Mouse (Mus musculus) hindbrain, embryonic 13.5 days (tissue): ENCODE data around the gene Rnf17. TPM values are rescaled to one million over a fixed set of nuclear protein-coding genes. Genes with fewer than 3 reads are reported as not detected.

Source experiments
- polyA plus RNA-seq: library from polyadenylated mRNA; unstranded; fragments of >200 nt; fragmentation: Nextera tagmentation; extraction: Ambion mirVana; gene quantifications from 2 replicates; pipeline ENCODE4 v1.2.1, GENCODE M21; 2015

Rnf17 gene
- polyA plus RNA-seq, 1 experiment from 2014 or later = 1.5 TPM

Other genes starting within 250 kb of the Rnf17 start
- not detected in 2 replicates for gene Gzmg, start 243.0 kb upstream of the Rnf17 start, polyA plus RNA-seq
- not detected in 2 replicates for gene Gzmn, start 228.0 kb upstream of the Rnf17 start, polyA plus RNA-seq
- gene Gzmf, start 191.2 kb upstream of the Rnf17 start, polyA plus RNA-seq = not detected in 2 replicates
- not detected in 2 replicates for gene Gzmc, start 167.9 kb upstream of the Rnf17 start, polyA plus RNA-seq
- gene Gzmb, start 140.3 kb upstream of the Rnf17 start, polyA plus RNA-seq = not detected in 2 replicates
- gene Atp12a, start 37.5 kb upstream of the Rnf17 start, polyA plus RNA-seq = 0.09 TPM in 2 replicates
- 7.3 and 8.2 TPM in 2 replicates for gene Cenpj, start 172.8 kb downstream of the Rnf17 start, polyA plus RNA-seq
- 1.6 and 1.7 TPM in 2 replicates for gene Parp4, start 173.0 kb downstream of the Rnf17 start, polyA plus RNA-seq